Mouse (Mus musculus): ENCODE measurements around the gene Dpm2.

DNA sequence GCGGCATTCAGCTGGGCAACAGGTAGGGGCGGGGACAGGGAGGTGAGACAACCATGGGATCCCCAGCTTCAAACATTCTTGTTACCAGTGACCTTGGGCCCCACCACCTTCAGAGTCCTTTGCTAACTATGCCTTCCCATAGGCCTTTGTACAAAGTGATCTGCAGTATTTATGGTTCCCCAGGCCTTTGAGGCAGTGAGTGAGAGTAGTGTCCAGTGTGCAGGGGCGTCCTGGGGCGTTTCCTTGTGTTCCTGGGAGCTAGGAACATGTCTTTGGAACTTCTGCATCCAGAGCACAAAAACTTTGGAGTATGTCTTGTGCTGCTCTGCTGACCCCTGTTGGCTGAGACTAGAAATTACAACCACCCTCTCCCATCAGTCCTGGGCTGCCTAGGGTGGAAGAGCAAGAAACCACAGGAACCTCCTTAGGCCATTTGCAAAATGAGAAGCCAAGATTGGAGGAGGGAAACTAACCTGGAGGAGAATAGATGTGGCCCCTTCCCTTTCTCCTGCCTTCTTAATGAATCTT is 4.1 kb upstream of the Dpm2 start:
- TF ChIP-seq GATA1 (IDR thresholded peaks at IDR 0.05; ENCODE audit: borderline replicate concordance, low read length) (no peak), FLI1 (IDR thresholded peaks at IDR 0.05; ENCODE audit: low read length) (no peak)
